Mouse (Mus musculus): Measurements from ENCODE around the gene Gal3st4.

GRCm38 (mm10) chr5:138233778-138234177 is 38.9 kb downstream of the Gal3st4 start:
- no peak for TF ChIP-seq CTCF (IDR thresholded peaks at IDR 0.05; ENCODE audit: insufficient read depth, low read length)
- TF ChIP-seq POLR2A (IDR thresholded peaks at IDR 0.05; ENCODE audit: borderline replicate concordance, extremely low read depth, low read depth, low read length): no peak

Data from lung, adult 2 months (tissue).